ENCODE assay signal across 33 mouse cellular contexts in the genomic region with DNA sequence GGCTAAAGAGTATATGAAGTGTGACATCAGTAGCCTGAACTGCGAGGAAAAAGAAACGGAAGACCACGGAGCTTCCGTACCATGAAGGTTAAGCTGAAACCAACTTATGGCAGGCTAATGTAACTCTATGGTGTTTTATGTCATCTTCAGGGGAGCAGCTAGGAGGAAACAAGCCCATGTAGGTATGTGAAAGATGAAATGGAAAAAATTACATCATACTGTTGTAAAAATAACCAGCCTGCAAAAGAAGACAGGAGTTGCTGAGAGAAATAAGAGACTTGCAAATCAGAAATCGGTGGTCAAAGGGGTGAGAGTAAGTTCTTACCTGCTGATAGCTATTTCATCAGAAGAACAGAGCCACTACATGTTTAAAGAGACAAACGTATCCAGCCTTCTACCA. TPM values are rescaled to one million over a fixed set of nuclear protein-coding genes. Genes with fewer than 3 reads are reported as not detected.
"Had no signal": no experiment of that assay in that cellular context is flagged by ENCODE, and none has a peak within 500 bp of the region (broad histone marks: within the 10 kb centered on the region; RNA-seq: fewer than 3 reads in every experiment).

No protein-coding gene starts in this region.

- H3K4me1 ChIP-seq: limb, embryonic 10.5 days; limb, embryonic 12.5 days; limb, embryonic 13.5 days; limb, embryonic 15.5 days; liver, embryonic 12.5 days; liver, embryonic 13.5 days; liver, embryonic 15.5 days; midbrain, embryonic 13.5 days; midbrain, embryonic 15.5 days; neural tube, embryonic 12.5 days had no signal

- H3K27ac ChIP-seq: left cerebral cortex, adult 2 months; limb, embryonic 10.5 days; limb, embryonic 12.5 days; limb, embryonic 13.5 days; limb, embryonic 15.5 days; liver, embryonic 12.5 days; liver, embryonic 13.5 days; liver, embryonic 14.5 days; liver, embryonic 15.5 days; lung, embryonic 15.5 days; macrophage; midbrain, embryonic 10.5 days; midbrain, embryonic 12.5 days; midbrain, embryonic 13.5 days; midbrain, embryonic 15.5 days; neural tube, embryonic 12.5 days had no signal

- ATAC-seq: liver, embryonic 12.5 days; liver, postnatal 0 days; lung, postnatal 0 days; midbrain, embryonic 13.5 days; midbrain, embryonic 15.5 days; midbrain, embryonic 16.5 days had no signal

- DNase-seq: left cerebral cortex, postnatal 4 days; liver; liver, embryonic 13.5 days; liver, postnatal 0 days; lung, adult 18-20 months; lung, adult 2 months; lung, embryonic 14.5 days; lung, postnatal 10 days; lung, postnatal 14 days; lung, postnatal 36 days; lung, postnatal 4 days had no signal

- H3K4me2 ChIP-seq: limb, embryonic 12.5 days; limb, embryonic 13.5 days; limb, embryonic 15.5 days; liver, embryonic 11.5 days; liver, embryonic 12.5 days; liver, embryonic 13.5 days; liver, embryonic 15.5 days; lung, embryonic 14.5 days; lung, embryonic 15.5 days; midbrain, embryonic 12.5 days; midbrain, embryonic 13.5 days; midbrain, embryonic 15.5 days; neural tube, embryonic 12.5 days had no signal

- H3K9ac ChIP-seq: limb, embryonic 12.5 days; limb, embryonic 13.5 days; limb, embryonic 15.5 days; liver, embryonic 12.5 days; liver, embryonic 13.5 days; liver, embryonic 14.5 days; liver, embryonic 15.5 days; liver, postnatal 0 days; lung, embryonic 14.5 days; lung, embryonic 15.5 days; midbrain, embryonic 12.5 days; midbrain, embryonic 13.5 days; midbrain, embryonic 15.5 days; neural tube, embryonic 12.5 days had no signal

- H3K27me3 ChIP-seq: limb, embryonic 12.5 days; limb, embryonic 13.5 days; limb, embryonic 15.5 days; liver, embryonic 12.5 days; liver, embryonic 13.5 days; liver, embryonic 15.5 days; lung, embryonic 15.5 days; megakaryocyte, embryonic 14.5 days; midbrain, embryonic 12.5 days; midbrain, embryonic 13.5 days; midbrain, embryonic 15.5 days; neural tube, embryonic 12.5 days had no signal

- H3K36me3 ChIP-seq: limb, embryonic 10.5 days; limb, embryonic 12.5 days; limb, embryonic 13.5 days; limb, embryonic 15.5 days; liver, embryonic 12.5 days; liver, embryonic 13.5 days; liver, embryonic 15.5 days; lung, embryonic 15.5 days; midbrain, embryonic 10.5 days; midbrain, embryonic 12.5 days; midbrain, embryonic 13.5 days; midbrain, embryonic 15.5 days; neural tube, embryonic 12.5 days had no signal

- H3K4me3 ChIP-seq: left cerebral cortex, adult 2 months; limb, embryonic 10.5 days; limb, embryonic 12.5 days; limb, embryonic 13.5 days; limb, embryonic 15.5 days; liver, embryonic 12.5 days; liver, embryonic 13.5 days; liver, embryonic 15.5 days; lung, embryonic 15.5 days; megakaryocyte, embryonic 14.5 days; midbrain, embryonic 10.5 days; midbrain, embryonic 12.5 days; midbrain, embryonic 13.5 days; midbrain, embryonic 15.5 days; myocyte; neural tube, embryonic 12.5 days had no signal

- H3K9me3 ChIP-seq: limb, embryonic 10.5 days; limb, embryonic 12.5 days; limb, embryonic 13.5 days; limb, embryonic 15.5 days; liver, embryonic 12.5 days; liver, embryonic 13.5 days; liver, embryonic 15.5 days; lung, embryonic 15.5 days; megakaryocyte, embryonic 14.5 days; midbrain, embryonic 10.5 days; midbrain, embryonic 12.5 days; midbrain, embryonic 13.5 days; midbrain, embryonic 15.5 days; neural tube, embryonic 12.5 days had no signal

RNA-seq across cellular contexts. Expression of a gene that starts 24.8 kb away (rescaled TPM):
- total RNA-seq: liver, adult 2 months; megakaryocyte-erythroid progenitor cell, adult 5-6 weeks had no signal
- polyA plus RNA-seq: liver, adult 2 months; macrophage; myocyte had no signal
